Mouse (Mus musculus): ENCODE data around the gene Sycn.
"Not testable (repeated sequence)": the region's sequence is repeated elsewhere in the genome, so short reads cannot be mapped to it uniquely, and the experiment has no call there.

Gene Sycn

GRCm38 (mm10) chr7:28540526-28540925 is at the start of gene Sycn:
Sycn (plus strand) TSS chr7:28540885.
- no peak for DNase-seq (ENCODE audit: low read depth)

GRCm38 (mm10) chr7:28490903-28491302 is 49.8 kb upstream of the Sycn start:
- DNase-seq (ENCODE audit: low read depth) = peak; percentile 23

GRCm38 (mm10) chr7:28492310-28492709 is 48.4 kb upstream of the Sycn start:
- DNase-seq (ENCODE audit: low read depth) = no peak

GRCm38 (mm10) chr7:28495426-28495825 is 45.3 kb upstream of the Sycn start:
- DNase-seq (ENCODE audit: low read depth) = no peak

- DNase-seq (ENCODE audit: low read depth) = peak; percentile 29
These were observed 35.1 kb upstream of the Sycn start for GRCm38 (mm10) chr7:28505585-28505984.

- not testable (repeated sequence) for DNase-seq (ENCODE audit: low read depth)
These were observed 31.6 kb upstream of the Sycn start for GRCm38 (mm10) chr7:28509121-28509520.

- not testable (repeated sequence) for DNase-seq (ENCODE audit: low read depth)
These were observed 30.2 kb upstream of the Sycn start, which contains the start of gene Ifnl2 for GRCm38 (mm10) chr7:28510405-28510974. Ifnl2 (minus strand) TSS chr7:28510455.

- DNase-seq (ENCODE audit: low read depth) = no peak
These were observed 29.2 kb upstream of the Sycn start for GRCm38 (mm10) chr7:28511441-28511840.

- DNase-seq (ENCODE audit: low read depth) = not testable (repeated sequence)
These were observed 18.1 kb upstream of the Sycn start, which contains the start of gene Ifnl3 for GRCm38 (mm10) chr7:28522536-28522935. Ifnl3 (plus strand) TSS chr7:28522836.

- DNase-seq (ENCODE audit: low read depth) = peak; percentile 94
These were observed 12.6 kb upstream of the Sycn start for GRCm38 (mm10) chr7:28527922-28528719.

GRCm38 (mm10) chr7:28532005-28532404 is 8.7 kb upstream of the Sycn start:
- no peak for DNase-seq (ENCODE audit: low read depth)

- not testable (repeated sequence) for DNase-seq (ENCODE audit: low read depth)
These were observed 1.8 kb upstream of the Sycn start for GRCm38 (mm10) chr7:28538886-28539285.

- DNase-seq (ENCODE audit: low read depth) = no peak
These were observed 3.4 kb downstream of the Sycn start for GRCm38 (mm10) chr7:28544051-28544601.

- DNase-seq (ENCODE audit: low read depth) = peak; percentile 42
These were observed 4.6 kb downstream of the Sycn start for GRCm38 (mm10) chr7:28545048-28545890.

GRCm38 (mm10) chr7:28545891-28546210 is 5.2 kb downstream of the Sycn start:
- no peak for DNase-seq (ENCODE audit: low read depth)

- no peak for DNase-seq (ENCODE audit: low read depth)
These were observed 6.0 kb downstream of the Sycn start for GRCm38 (mm10) chr7:28546649-28547048.

- DNase-seq (ENCODE audit: low read depth) = no peak
These were observed 6.5 kb downstream of the Sycn start, which contains the start of gene Nccrp1 for GRCm38 (mm10) chr7:28547154-28547553. Nccrp1 (minus strand) TSS chr7:28547254.

- DNase-seq (ENCODE audit: low read depth) = no peak
These were observed 6.9 kb downstream of the Sycn start for GRCm38 (mm10) chr7:28547628-28548027.

GRCm38 (mm10) chr7:28553076-28553475 is 12.4 kb downstream of the Sycn start:
- no peak for DNase-seq (ENCODE audit: low read depth)

GRCm38 (mm10) chr7:28555939-28556535 is 15.4 kb downstream of the Sycn start:
- DNase-seq (ENCODE audit: low read depth) = no peak

GRCm38 (mm10) chr7:28557069-28557468 is 16.4 kb downstream of the Sycn start:
- no peak for DNase-seq (ENCODE audit: low read depth)

- DNase-seq (ENCODE audit: low read depth) = no peak
These were observed 17.0 kb downstream of the Sycn start for GRCm38 (mm10) chr7:28557708-28558107.
